Mouse (Mus musculus) forebrain, embryonic 10.5 days (tissue): Measurements from ENCODE around the gene Mettl24. TPM values are rescaled to one million over a fixed set of nuclear protein-coding genes. Genes with fewer than 3 reads are reported as not detected.

Source experiments
- DNase-seq: peaks from one replicate; pipeline ENCODE4 v3.0.0-alpha.2; 2017; ENCODE audit warnings: low spot score; ENCODE audit errors: extremely low spot score
- H3K27ac ChIP-seq: fragments of 300-500 bp; sonication (generic); 2 replicates; pipeline ENCODE4 v1.5.1; 2016; ENCODE audit warnings: mild to moderate bottlenecking
- H3K27me3 ChIP-seq: fragments of 300-500 bp; sonication (generic); 2 replicates; pipeline ENCODE4 v1.6.1; 2016; ENCODE audit warnings: mild to moderate bottlenecking; ENCODE audit not compliant: poor library complexity, severe bottlenecking
- H3K36me3 ChIP-seq: fragments of 300-500 bp; sonication (generic); replicated peaks from 2 replicates; pipeline ENCODE4 v1.6.1; 2016; ENCODE audit warnings: mild to moderate bottlenecking, moderate library complexity
- H3K4me1 ChIP-seq: fragments of 300-500 bp; sonication (generic); 2 replicates; pipeline ENCODE4 v1.6.1; 2016
- H3K4me3 ChIP-seq: fragments of 300-500 bp; sonication (generic); 2 replicates; pipeline ENCODE4 v1.5.1; 2016; ENCODE audit warnings: mild to moderate bottlenecking, moderate library complexity
- H3K9me3 ChIP-seq: fragments of 300-500 bp; sonication (generic); 2 replicates; pipeline ENCODE4 v1.6.1; 2016; ENCODE audit warnings: mild to moderate bottlenecking, moderate library complexity
- WGBS: fragments of 180-500 bp; shearing (Covaris S2); methylation state at CpG from one replicate; pipeline ENCODE4 v1.1.7; 2016; 5-methylcytosine and 5-hydroxymethylcytosine counted together
- polyA plus RNA-seq: library from polyadenylated mRNA; unstranded; fragments of >200 nt; fragmentation: Nextera tagmentation; extraction: Ambion mirVana; gene quantifications from 2 replicates; pipeline ENCODE4 v1.2.1, GENCODE M21; 2016

The Mettl24 gene
- polyA plus RNA-seq, 1 experiment from 2014 or later, result 0.78 TPM

DNA sequence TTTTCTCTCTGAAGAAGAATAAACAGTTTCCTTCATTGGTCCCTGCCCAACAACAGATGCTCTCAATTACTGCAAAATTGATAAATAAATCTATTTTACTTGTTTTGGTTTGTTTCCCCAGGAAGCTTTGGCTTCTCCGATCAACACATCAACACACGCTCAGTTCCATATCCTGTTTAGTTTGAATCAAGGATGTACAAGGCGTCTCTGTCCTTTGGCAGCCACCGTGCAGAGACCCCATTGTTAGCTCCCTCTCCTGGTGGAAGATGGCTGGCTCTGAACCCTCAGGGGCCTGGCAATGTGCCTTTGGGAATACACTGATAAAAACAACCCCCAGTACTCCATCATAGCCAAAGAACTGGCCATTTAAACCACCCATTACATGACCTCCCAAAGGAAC is 42.0 kb downstream of the Mettl24 start:
- H3K9me3 ChIP-seq, result no peaks in the 10 kb centered on the region

DNA sequence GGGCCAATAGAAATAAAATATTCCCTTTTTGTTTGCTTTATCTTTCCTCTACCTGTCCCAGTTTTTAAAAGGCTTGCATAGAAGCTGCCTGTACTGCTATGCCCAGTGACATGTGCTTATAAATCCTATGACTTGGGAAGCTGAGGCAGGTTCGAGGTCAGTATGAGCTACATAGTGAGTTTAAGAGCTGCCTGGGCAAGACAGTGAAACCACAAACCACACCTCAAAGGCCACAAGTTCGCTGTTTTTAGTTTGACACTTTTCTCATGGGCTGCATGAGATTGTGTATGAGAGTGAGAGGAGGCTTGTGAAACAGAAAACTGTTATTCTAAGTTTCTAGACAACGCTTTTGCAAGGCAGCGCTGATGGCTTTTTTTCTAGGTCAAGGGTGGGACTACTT is 42.4 kb downstream of the Mettl24 start:
- Histone ChIP-seq H3K27me3 (no peaks in the 10 kb centered on the region), H3K9me3 (no peaks in the 10 kb centered on the region), H3K27ac (no peak overlapping the region), H3K4me1 (peaks cover 43% of the 10 kb centered on the region), H3K4me3 (no peak overlapping the region), H3K36me3 (no peaks in the 10 kb centered on the region)
- 89% methylated on average over 4 of the region's 4 CpGs for WGBS
- no peak for DNase-seq

More for the DNA sequence above, 42.0 kb downstream of the Mettl24 start:
- DNase-seq, result peak; percentile 18
- WGBS, result 47% methylated on average over 4 of the region's 4 CpGs
- no peak overlapping the region for H3K4me3 ChIP-seq
- H3K27ac ChIP-seq, result no peak overlapping the region
- no peaks in the 10 kb centered on the region for H3K27me3 ChIP-seq
- H3K36me3 ChIP-seq, result no peaks in the 10 kb centered on the region
- H3K4me1 ChIP-seq, result peaks cover 43% of the 10 kb centered on the region

GRCm38 (mm10) chr10:40726288-40726902 is 43.3 kb downstream of the Mettl24 start:
- 72% methylated on average over 11 of the region's 11 CpGs for WGBS
- Histone ChIP-seq H3K4me1 (peaks cover 43% of the 10 kb centered on the region), H3K9me3 (no peaks in the 10 kb centered on the region), H3K36me3 (no peaks in the 10 kb centered on the region), H3K27ac (peak overlapping the region; percentile 58; the same call in 1 of the 2 replicates), H3K27me3 (no peaks in the 10 kb centered on the region), H3K4me3 (no peak overlapping the region)
- peak; percentile 13 for DNase-seq

GRCm38 (mm10) chr10:40726989-40727388 is 43.9 kb downstream of the Mettl24 start:
- H3K9me3 ChIP-seq, result no peaks in the 10 kb centered on the region
- H3K36me3 ChIP-seq, result no peaks in the 10 kb centered on the region
- no peak overlapping the region for H3K27ac ChIP-seq
- H3K4me1 ChIP-seq, result peaks cover 43% of the 10 kb centered on the region
- H3K4me3 ChIP-seq, result no peak overlapping the region
- peak; percentile 11 for DNase-seq
- WGBS, result 41% methylated on average over 5 of the region's 5 CpGs
- H3K27me3 ChIP-seq, result no peaks in the 10 kb centered on the region

GRCm38 (mm10) chr10:40730200-40730599 is 47.1 kb downstream of the Mettl24 start:
- Histone ChIP-seq H3K9me3 (no peaks in the 10 kb centered on the region), H3K4me1 (peaks cover 23% of the 10 kb centered on the region), H3K27me3 (no peaks in the 10 kb centered on the region), H3K4me3 (no peak overlapping the region), H3K27ac (no peak overlapping the region), H3K36me3 (no peaks in the 10 kb centered on the region)
- WGBS, result 83% methylated on average over 5 of the region's 5 CpGs
- no peak for DNase-seq

DNA sequence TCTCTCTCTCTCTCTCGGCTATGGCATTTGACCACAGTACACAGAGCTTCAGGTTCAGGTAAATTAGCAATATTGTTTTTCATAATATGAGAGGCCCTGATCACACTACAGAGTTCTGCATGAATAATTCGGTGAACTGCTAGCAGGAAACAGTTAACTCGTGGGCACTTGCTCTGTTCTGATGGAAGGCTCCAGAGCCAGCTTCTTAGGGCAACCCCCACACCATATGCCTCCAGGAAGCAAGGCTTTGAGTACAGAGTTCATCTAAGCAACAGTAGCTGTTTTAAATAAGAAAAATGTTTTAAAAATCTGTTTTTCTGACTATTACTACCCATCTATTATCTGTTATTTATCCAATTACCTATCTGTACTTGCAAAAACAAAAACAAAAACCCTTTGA is 50.2 kb downstream of the Mettl24 start:
- Histone ChIP-seq H3K4me3 (no peak overlapping the region), H3K27ac (no peak overlapping the region), H3K36me3 (no peaks in the 10 kb centered on the region), H3K9me3 (no peaks in the 10 kb centered on the region), H3K27me3 (no peaks in the 10 kb centered on the region), H3K4me1 (0 out of 2 replicates have a peak, but pooled peaks cover 3% of the 10 kb centered on the region)
- no peak for DNase-seq
- 77% methylated on average over 3 of the region's 3 CpGs for WGBS

- Histone ChIP-seq H3K4me1 (0 out of 2 replicates have a peak, but pooled peaks cover 3% of the 10 kb centered on the region), H3K27ac (no peak overlapping the region), H3K27me3 (no peaks in the 10 kb centered on the region), H3K36me3 (no peaks in the 10 kb centered on the region), H3K4me3 (no peak overlapping the region), H3K9me3 (no peaks in the 10 kb centered on the region)
- no peak for DNase-seq
- WGBS, result 84% methylated on average over 6 of the region's 6 CpGs
Measured at GRCm38 (mm10) chr10:40736172-40736571, 53.1 kb downstream of the Mettl24 start.

- no peak for DNase-seq
- no peaks in the 10 kb centered on the region for H3K9me3 ChIP-seq
- H3K4me1 ChIP-seq, result 0 out of 2 replicates have a peak, but pooled peaks cover 3% of the 10 kb centered on the region
- H3K27ac ChIP-seq, result no peak overlapping the region
- no peaks in the 10 kb centered on the region for H3K27me3 ChIP-seq
- WGBS, result 88% methylated on average over 22 of the region's 22 CpGs
- no peaks in the 10 kb centered on the region for H3K36me3 ChIP-seq
- H3K4me3 ChIP-seq, result no peak overlapping the region
Measured at GRCm38 (mm10) chr10:40737274-40738112, 54.4 kb downstream of the Mettl24 start.

DNA sequence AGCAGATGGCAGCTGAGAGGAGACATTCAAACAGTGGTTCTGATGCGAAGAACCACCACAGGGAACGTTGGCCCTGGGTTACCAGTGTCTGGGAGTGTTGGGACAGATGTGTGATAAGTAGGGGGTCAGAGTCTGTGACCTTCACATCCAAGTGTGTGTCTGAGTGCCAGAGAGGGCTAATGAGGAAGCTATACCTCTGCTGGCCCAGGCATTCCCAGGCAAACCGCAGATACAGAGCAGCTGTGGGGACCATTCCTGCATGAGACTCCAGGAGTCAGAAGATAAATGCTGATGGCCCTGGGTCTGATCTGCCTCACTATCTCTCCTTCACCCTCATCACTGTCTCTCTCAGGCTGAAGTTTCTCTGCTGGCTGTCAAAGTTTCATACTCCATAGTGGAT is 57.6 kb downstream of the Mettl24 start:
- Histone ChIP-seq H3K9me3 (no peaks in the 10 kb centered on the region), H3K4me3 (no peak overlapping the region), H3K27me3 (no peaks in the 10 kb centered on the region), H3K27ac (no peak overlapping the region), H3K4me1 (0 out of 2 replicates have a peak, but pooled peaks cover 3% of the 10 kb centered on the region), H3K36me3 (no peaks in the 10 kb centered on the region)
- WGBS, result 72% methylated on average over 3 of the region's 3 CpGs
- no peak for DNase-seq

- H3K4me3 ChIP-seq, result no peak overlapping the region
- H3K36me3 ChIP-seq, result no peaks in the 10 kb centered on the region
- peaks cover 16% of the 10 kb centered on the region for H3K4me1 ChIP-seq
- H3K27ac ChIP-seq, result no peak overlapping the region
- H3K27me3 ChIP-seq, result no peaks in the 10 kb centered on the region
- no peak for DNase-seq
- H3K9me3 ChIP-seq, result no peaks in the 10 kb centered on the region
- 88% methylated on average over 10 of the region's 10 CpGs for WGBS
Measured at GRCm38 (mm10) chr10:40750293-40751047, 67.4 kb downstream of the Mettl24 start.

GRCm38 (mm10) chr10:40751157-40751556 is 68.1 kb downstream of the Mettl24 start:
- no peak for DNase-seq
- Histone ChIP-seq H3K27ac (no peak overlapping the region), H3K4me1 (peaks cover 16% of the 10 kb centered on the region), H3K27me3 (no peaks in the 10 kb centered on the region), H3K9me3 (no peaks in the 10 kb centered on the region), H3K4me3 (no peak overlapping the region), H3K36me3 (no peaks in the 10 kb centered on the region)
- 85% methylated on average over 13 of the region's 13 CpGs for WGBS

DNA sequence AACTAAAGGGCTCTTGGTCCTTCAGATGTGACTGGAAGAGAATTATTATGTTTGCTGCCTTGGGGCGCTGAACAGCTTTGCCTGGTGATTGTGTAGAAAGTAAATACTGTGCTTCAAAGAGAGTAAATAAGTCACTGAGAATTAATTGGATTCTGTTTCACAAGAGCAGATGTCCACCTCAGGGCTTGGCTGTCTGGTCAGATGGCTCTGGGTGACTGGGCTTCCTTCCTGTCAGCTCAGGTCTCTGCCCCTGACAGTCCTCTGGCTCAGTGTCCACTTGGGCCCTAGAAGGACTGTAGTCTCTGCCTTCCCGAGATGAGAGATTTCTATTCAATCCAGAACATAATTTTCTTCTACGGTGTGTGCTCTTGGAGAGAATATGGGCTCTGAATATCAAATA is 70.0 kb downstream of the Mettl24 start:
- DNase-seq, result no peak
- 86% methylated on average over 3 of the region's 3 CpGs for WGBS

More for the DNA sequence above, 70.0 kb downstream of the Mettl24 start:
- Histone ChIP-seq H3K27ac (no peak overlapping the region), H3K27me3 (no peaks in the 10 kb centered on the region), H3K9me3 (no peaks in the 10 kb centered on the region), H3K36me3 (no peaks in the 10 kb centered on the region), H3K4me3 (no peak overlapping the region), H3K4me1 (peaks cover 16% of the 10 kb centered on the region)
